Mouse (Mus musculus) WW6 (cell line): Measurements from ENCODE around the gene Acsbg2.
"Not testable (repeated sequence)": the region's sequence is repeated elsewhere in the genome, so short reads cannot be mapped to it uniquely, and the experiment has no call there.

Experiments used
- DNase-seq: peaks from one replicate; pipeline ENCODE4 v3.0.0-alpha.2; 2013; ENCODE audit warnings: low read depth, low spot score

The Acsbg2 gene

DNA sequence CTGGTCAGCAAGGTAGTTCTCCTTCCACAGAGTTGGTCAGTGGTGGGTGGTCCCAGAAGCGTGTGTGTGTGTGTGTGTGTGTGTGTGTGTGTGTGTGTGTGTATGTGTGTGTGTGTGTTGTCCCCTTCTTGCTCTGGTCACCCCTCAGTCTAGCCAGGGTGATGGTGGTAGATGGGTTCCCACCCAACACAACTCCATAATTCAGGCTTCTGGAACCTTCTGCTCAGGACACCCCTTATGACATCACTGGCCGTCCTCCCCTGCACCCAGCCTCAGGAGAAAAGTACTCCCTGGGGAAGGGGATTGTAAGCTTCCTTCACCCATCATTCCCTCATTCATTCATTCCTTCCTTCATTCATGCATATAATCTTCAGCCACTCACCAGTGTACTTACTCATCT, at the start of gene Acsbg2:
Acsbg2 (minus strand) TSS at position 211 of the 400 bp plus-strand sequence.
- DNase-seq, result no peak

DNA sequence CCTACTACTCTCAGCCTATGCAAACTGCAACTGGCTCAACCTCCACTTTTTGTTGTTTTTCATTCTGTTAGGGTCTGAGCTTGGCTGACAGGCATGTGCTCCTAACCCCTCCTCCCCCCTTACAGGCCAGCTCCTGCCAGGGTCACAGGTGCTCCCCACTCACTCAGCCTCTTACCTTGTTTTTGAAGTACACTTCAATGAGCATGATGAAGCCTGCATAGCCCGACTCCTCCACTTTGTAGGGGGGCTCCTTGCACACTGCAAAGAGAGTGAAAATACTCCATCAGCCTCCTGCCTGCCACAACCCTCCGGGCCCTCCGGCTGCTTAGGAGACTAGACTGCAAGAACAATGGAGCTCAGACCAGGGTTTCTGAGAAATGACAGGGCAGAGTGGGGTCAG, 45.5 kb upstream of the Acsbg2 start:
- no peak for DNase-seq

DNA sequence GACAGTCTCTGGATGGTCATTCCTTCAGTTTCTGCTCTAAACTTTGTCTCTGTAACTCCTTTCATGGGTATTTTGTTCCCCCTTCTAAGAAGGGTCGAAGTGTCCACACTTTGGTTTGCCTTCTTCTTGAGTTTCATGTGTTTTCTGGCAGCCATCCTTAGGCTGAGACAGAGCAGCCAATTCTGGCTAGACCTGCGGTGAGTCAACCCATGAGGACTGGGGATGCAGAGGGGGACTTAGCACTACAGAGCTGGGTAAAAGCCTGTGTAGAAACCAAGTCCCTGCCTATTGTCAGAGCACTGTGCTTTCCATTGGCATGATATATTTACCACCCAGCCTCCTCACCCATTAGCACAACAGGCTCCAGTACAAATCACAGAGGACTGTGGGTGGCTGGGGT, 42.9 kb upstream of the Acsbg2 start:
- no peak for DNase-seq

DNA sequence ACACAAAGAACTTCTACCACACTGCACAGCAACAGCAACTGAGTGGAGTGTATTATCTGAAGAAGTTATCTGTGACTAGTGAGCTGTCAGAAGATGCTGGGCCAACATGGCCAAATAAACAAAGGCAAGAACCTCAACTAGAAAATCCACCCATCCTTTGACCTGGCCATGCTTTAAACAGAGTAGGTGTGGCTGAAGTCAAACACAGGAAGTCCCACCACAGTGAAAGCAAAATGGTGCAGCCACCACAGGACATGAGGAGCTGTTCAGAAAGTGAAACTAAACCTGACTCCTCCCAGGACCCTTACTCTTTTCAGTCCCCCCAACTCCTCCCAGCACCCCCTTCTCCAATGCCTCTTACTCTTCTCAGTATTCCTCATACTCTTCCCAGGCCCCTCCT, 39.2 kb upstream of the Acsbg2 start:
- DNase-seq, result no peak

DNA sequence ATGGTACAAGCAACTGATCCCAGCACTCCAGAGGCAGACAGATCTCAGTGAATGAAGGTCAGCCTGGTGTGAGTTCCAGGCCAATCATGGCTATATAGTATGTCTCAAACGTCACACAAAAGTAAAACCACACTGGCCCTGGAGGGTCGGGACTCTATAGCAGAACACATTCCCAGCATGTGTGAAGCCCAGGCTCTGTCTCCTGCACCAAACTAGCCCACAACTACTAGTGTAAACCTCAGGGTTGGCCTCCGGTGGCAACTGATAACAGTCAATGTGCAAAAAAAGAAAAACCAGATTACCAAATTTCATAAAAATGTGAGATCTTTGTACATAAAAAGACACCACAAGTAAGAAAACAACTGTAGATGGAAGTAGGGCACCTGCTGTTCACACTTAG, 38.8 kb upstream of the Acsbg2 start:
- DNase-seq, result no peak

DNA sequence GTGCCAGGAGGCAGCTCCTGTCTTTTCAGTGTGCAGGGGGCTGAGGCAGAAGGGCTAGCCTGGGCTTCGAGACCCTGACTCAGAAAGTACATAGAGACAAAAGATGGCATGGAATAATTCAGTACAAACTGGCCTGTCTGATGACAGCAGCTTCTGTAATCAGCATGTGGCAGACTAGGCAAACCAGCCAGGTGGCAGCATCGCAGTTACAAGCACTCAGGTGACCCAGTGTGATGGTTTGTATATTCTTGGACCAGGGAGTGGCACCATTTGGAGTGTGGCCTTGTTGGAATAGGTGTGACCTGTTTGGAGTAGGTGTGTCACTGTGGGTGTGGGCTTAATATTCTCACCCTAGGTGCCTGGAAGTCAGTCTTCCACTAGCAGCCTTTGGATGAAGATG, 35.5 kb upstream of the Acsbg2 start:
- not testable (repeated sequence) for DNase-seq

DNA sequence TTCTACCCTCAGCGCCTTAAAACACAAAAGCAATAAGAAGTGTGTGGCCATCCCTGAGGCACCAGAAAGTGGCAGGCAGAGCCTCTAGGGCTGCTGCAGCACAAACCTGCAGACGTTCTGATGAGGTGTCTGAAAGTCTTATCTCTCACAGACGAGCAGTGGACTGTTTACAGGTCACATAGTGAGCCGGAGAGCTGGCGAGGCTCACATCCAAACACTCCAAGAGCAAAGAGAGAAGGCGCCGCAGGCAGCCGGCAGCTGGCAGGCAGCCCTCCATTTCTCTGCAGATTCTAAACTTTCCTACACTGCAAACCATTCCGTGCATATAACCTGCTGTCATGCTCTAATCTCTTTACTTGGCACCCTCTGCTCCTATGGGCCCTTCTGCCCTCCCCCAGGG, 33.6 kb upstream of the Acsbg2 start:
- DNase-seq, result no peak

DNA sequence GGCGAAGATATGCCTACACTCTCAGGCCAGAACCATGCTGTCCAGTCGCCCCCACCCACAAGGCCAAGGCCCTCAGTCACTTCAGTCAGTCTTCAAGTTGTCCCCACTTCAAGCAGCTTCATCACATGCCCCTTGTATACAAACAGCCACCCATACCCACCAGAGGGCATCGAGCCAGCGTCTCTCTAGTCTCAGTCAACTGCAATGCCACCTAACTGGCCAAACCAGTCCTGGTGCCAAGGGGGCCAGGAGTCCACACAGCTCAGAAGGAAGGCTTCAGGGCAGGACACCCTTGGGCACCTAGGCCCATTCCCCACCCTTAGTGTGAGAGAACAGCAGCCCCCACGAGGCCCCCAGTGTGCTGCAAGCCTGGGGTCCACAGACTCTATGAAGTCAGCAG, 32.8 kb upstream of the Acsbg2 start:
- no peak for DNase-seq

DNA sequence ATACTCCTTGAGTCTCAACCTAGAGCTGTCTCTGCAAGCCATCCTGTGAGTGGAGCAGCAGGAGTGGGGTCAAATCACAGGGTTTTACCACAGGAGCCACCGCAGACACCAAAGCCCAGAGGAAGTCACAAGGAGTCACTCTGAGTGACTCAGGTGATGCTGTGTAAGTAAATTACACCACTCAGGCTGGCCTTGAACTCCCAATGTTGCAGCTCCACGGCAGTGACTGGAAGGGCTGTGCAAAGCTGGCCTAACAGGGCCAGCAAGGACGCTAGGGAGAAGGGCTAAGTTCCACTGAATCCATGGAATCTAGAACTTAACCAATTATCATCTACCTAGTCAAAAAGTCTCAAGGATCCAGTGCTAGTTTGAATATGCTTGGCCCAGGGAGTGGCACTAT, 31.9 kb upstream of the Acsbg2 start:
- DNase-seq, result no peak

DNA sequence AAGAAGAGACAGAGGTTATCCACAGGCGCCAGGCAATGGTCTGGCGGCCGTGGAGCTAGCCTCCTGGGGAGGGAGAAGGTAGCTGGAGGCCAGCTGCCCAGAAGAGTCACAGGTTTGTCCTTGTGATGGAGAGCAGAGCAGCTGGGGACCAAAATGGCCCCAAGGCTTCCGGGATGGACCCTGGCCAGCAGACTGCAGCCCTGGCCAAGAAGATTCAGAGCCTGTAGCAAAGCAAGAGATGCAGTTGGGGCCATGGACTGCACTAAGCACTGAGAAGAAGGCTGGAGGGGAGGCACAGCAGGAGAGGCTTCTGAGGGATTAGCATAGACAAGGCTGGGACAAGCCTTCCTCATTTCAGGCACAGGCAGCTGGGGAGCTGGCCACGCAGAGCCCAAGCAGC, 28.5 kb upstream of the Acsbg2 start:
- DNase-seq, result no peak

DNA sequence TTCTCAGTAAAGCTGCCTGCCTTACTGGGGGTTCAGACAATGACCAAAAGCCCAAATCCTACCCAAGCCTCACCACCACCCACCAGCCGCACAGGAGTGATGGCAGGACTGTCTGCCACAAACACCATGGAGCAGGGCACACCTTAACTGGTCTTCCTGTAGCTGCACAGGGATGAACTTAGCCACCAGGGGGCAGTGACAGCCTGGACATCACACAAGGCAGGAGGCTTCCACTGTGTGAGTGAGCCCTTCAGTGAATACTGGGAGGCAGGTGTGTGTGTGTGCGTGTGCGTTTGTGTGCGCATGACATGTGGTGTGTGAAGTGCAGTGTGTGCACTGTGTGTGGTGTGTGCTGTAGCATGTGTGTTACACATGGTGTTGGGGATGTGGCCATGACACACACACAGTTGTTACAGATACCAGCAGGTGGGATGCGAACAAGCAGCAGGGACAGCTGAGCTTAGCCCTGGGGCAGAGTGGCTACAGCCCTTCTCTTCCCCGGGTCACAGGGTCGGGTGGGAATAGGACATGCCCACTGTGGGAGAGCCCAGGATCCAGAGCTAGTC, 23.5 kb upstream of the Acsbg2 start:
- no peak for DNase-seq

DNA sequence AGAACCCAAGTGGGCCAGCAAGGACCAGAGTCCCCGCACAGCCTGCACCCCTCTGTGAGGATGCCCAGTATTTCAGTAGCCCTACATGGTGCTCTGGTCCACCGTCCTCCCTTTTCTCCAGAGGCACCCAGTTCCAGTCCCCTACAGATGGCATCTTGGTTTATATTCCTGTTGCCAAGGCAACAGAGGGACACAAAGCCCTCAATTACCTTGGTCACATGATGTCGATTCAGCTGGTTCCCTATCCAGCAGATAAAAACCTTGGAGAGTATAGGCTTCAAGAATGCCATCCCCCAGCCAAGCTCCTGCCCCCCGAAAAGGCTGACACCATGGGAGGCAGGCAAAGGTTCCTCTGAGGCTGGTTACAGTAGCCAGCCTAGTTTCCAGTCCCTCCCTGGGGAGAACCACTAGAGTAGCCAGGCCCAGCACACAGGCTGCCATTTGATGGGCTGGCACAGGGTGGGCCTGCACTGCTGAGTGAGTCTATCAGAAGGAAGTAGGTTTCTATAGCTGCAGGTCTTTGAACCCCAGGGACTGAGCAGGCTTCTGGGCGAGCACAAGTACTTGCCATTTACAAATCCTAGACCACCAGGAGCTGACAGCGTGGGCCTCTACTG, 22.4 kb upstream of the Acsbg2 start:
- DNase-seq, result no peak

DNA sequence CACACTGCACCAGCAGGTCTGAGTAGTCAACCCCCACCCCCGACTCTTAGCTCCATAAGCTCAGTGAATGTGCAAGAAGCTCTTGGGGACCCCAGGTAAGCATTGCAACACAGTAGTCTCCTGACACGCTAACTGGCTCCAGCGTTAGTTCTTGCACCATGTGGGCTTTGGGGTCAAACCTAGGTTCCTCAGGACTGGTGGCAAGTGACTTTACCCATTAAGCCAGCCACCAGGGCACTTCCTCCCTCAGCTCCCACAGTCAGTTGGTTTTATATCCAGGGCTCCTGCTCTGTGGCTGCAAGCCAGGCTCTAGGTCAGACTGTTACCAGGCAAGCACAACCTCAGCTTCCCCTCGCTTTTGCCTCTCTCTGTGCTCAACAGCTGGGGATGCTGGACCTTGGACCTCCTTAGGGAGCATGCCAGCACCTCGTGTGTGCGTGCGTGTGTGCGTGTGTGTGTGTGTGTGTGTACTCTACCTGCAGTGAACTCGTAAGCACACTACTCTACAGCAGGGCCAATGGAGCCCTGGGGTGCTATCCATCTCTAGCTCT, 21.2 kb upstream of the Acsbg2 start:
- no peak for DNase-seq

DNA sequence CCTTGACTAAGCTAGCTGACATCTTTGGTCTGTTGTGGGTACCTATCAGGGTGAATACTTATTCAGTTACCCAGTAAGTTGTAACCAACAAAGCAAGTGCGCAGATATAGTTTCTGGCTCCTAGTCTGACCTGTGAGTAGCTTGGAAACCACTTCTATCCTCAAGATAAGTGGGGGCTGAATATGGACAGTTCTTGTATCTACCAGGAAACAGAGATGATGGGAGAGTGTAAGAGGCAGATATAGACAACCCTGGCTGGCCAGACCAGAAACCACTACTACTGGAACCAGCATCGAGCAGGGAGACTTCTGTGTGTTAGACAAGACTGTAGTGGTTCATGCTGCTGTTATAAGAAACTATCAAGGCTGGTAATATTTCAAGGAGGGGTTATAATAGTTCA, 15.8 kb upstream of the Acsbg2 start:
- DNase-seq, result no peak

DNA sequence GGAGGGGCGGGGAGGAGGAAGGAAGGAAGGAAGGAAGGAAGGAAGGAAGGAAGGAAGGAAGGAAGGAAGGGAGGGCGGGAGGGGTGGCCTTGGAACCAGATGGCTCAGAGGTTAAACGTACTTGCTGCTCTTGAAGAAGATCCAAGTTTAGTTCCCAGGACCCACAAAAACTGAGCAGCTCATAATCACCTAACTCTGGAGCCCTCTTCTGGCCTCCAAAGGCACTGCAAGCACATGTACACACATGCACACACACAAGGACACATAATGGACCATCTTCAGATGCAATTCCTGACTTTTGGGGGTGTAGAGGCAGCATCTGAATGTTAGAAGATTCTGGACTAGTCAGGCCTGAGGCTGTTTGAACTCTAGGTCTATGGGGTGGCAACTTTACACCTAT, 13.8 kb upstream of the Acsbg2 start:
- DNase-seq, result no peak

DNA sequence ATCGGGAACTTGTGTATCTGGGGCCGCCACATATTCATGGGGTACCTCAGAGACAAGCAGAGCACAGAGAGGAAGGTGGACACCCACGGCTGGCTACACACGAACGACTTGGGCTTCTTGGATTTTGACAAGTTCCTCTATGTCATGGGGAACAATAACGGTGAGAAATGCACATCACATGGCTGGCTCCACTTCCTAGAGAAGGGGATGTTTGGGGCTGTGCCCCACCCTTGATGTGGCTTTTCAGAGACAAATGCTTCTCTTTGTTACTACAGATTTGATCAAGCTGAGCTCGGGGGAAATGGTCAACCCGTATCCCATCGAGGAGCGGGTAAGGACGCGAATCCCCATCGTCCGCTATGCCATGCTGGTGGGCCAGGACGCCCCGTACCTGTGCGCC, 10.6 kb upstream of the Acsbg2 start:
- DNase-seq, result no peak

DNA sequence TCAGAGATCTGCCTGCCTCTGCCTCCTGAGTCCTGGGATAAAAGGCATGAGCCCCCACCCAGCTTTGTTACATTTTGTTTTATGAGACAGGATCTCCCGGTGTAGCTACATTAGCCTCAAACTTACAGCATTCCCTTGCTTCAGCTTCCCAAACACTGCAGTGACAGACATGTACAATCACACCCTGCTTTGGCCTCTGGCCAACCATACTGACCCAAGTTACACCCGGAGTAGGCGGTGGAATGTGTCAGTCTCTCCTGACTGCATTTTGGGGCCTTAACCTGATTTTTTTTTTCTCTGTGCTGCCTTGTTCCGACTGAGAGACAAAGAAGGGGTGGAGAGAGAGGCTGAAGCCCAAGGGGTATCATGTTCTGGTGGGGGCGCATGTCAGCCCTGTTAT, 10.1 kb upstream of the Acsbg2 start:
- DNase-seq, result no peak

DNA sequence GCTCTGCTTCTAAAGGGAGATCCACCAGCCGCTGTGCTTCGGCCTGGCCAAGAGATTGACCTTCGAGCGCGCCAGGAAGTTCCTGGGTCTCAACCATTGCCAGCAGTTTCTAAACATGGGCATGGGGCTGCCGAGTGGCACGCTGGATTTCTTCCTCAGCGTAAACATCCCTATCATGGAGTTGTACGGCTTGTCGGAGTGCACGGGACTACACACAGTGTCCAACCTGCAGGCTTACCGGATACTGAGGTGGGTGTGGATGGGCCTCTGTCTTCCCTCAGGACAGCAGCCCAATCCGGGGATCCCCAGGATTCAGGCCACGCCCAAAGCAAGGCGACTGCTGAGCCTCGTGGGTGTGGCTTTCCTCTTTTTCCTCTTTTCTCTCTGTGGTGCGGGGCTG, 9.4 kb upstream of the Acsbg2 start:
- DNase-seq, result no peak

DNA sequence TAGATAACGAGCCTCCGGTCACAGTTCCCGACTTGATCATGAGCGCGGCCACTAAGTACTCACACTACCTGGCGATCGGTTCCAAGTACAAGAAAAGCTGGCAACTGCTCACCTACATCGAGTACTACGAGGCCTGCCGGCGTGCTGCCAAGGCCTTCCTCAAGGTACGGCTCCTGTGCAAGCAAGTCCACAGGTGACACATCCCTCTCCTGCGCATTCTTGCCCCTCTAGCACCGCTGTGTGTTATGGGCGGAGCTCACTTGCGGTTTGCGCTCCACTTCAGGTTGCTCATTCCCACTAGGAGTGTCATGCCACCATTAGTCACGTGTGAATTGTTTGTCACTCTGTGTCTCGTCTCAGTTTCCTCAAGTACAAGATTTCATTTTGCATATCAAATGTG, 3.2 kb upstream of the Acsbg2 start:
- no peak for DNase-seq

DNA sequence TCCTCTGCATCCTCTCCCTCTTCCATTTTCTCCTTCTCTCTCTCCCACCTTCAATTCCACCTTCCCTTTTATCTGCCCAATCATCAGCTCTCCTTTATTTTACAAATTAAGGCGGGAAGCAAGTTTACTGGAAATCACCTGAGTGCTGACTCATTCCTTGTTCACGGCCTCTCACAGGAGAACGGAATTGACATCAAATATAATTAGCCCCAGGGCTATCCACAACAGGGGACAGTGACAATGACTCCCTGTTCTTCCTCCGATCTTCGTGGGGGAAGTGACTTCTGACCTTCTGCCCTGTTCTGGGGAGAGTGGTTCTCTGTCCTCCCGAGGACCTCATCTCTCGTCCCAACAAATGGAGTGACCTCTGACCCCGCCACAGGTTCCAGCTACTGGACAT, 2.7 kb upstream of the Acsbg2 start:
- no peak for DNase-seq

DNA sequence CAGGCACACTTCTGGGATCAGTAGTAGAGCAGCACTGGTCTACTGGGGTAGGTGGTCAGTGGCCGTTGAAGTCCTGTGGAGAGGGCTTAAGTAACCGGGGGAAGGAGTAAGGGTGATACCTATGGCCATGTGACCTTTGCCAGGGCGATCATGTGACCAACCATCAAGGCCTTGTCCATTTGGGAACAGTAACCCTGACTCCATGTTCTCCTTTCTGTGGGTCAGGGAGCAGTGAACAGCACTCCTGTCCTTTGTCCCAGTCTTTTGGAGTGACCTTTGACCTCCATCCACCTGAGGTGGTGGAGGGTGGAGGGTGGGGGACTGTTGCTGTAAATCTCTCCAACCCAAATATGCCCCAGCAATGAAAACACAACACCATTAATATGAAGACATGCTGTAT, 2.2 kb upstream of the Acsbg2 start:
- no peak for DNase-seq

DNA sequence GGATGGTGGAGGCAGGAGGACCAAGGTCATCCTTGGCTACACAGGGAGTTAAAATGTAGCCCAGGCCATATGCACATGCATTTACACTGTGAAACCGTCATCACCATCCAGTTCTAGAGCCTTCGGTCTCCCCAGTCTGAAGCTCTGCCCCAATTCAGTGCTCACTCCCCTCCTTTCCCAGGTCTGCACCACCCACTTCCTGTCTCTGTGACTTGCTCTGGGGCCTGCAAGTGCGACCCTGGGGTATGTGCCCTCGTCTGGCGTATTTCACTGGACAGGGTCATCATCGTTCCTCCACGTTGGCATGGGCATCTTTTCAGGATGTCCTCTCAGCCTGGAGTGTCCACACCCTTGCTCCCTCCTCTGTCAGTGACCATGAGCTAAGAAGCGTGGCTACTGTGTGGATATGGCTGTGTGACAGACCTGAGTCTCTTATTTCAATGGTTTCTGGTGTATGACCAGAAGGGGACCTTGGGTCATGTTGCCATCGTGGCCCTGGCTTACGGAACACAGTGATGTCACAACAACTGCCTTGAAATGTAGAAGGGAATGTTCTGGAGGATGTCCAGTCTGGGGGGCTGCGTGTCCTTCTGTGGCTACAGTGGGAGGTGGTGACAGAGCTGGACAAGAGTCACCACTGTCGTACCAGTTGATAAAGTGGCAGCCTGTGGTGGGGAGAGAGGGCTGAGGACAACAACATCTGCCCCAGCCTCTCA, 847 bp upstream of the Acsbg2 start, which contains the start of gene 1700061G19Rik:
1700061G19Rik (plus strand) TSS at position 542 of the 716 bp plus-strand sequence.
- no peak for DNase-seq

DNA sequence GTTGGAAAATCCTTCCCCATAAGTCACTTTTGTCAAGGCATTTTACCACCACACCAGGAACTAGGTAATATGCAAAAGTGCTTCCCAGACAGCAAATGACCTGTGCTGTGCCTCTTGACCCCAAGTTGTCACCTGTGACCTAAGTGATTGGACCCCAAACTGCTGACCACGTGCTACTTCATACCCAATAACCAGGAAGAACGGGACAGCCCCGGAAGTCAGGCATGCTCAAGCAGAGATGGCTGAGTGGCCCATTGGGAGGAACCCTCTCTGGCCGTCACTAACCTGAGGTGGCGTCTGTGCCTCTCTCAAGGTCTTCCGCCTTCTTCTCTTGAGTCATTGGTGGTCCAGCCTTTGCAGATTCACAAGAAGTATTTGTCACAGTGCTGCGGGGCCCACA, 1.7 kb downstream of the Acsbg2 start:
- no peak for DNase-seq
